Mouse (Mus musculus) erythroblast, embryonic 14.5 days (primary cell): ENCODE measurements around the gene Slc9a8.

Source experiments
- GATA1 ChIP-seq: IDR thresholded peaks from 2 replicates; pipeline ENCODE4 v1.6.1; 2012; ENCODE audit warnings: low read length, inconsistent platforms, mixed read lengths
- TAL1 ChIP-seq: IDR thresholded peaks from 3 replicates; pipeline ENCODE4 v1.6.1; 2012; ENCODE audit warnings: low read length, inconsistent platforms, mixed read lengths

DNA sequence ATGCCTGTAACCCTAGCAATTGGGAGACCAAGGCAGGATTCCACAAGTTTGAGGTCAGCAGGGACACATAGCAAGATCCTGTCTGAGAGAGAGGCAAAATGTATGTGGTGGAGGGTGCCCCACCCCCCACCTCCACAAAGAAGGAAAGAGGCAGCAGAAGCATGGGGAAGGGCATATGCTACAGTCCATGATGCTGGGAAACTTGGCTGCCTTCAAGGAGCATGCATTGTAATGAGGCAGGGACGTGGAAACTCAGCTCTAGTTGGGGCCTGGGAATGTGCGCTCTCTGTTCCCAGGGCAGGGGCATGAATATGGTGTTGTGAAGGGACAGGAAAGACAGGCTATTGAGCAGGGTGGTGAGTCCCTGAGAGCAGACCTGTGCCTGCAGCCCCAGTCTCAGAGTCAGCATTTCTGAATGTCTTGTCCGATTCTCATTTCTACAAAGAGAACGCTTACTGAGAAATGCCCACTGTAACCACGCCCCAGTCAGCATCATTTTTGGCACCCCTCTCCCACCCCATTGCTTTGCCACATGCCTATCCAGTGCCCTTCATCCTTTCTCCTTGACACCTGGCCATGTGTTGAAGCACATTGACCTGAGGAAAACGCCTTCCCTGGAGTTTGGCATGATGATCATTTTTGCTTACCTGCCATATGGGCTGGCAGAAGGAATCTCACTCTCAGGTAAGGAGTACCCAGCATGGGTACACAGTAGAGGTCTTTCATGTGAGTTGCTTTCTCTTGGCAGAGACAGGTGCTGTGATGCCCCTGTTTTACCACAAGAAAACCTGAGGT lies 37.8 kb downstream of the Slc9a8 start:
- TF ChIP-seq TAL1 (no peak), GATA1 (no peak)
